Mouse (Mus musculus) lung, postnatal 10 days (tissue): ENCODE results near the gene Them5.

Source experiments
- DNase-seq: peaks from one replicate; pipeline ENCODE4 v3.0.0; 2021

The Them5 gene

DNA sequence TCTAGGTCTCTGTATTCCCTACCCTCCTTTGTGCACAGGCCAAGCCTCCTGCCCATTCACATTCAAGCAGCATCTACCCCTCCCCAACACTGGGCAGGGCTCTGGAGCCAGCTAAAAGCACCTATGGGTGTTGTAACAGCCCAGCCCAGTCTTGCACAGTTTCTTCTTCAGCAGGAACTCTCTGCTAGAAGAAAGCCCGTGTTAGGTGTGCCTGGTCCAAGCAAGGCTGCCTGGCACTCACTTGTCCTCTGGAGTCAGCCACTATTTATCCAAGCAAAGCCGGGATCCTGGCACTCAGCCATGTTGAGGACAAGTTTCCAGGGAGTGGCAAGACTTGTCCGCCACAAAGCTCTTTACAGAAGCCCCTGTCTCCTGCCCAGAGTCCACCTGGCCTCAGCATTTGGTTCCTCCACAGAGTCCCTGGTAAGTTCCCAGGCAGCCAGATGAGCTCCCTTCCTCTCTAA, at the start of gene Them5:
Gene Them5, plus strand, starts transcription at position 141 of the 464 bp plus-strand sequence.
- DNase-seq: peak; percentile 36

DNA sequence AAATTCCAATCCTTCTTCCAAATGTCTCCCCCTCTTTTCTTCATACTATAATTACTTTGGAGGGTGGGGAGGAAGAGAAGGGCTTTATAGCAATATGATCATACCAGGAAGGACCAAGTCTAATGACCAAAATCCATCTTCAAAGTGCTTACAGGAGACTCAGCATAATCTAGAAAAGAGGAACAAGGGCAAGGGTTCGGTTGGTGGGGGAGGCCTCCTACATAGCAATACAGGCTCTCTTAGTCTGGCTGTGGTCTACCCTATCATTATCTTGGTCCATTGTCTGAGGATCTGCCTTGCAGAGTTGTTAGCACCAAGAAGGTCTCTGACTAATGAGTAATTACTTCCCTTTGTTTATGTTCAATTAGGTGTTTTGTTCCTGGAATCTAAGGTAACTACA, 36.4 kb upstream of the Them5 start:
- DNase-seq: no peak

DNA sequence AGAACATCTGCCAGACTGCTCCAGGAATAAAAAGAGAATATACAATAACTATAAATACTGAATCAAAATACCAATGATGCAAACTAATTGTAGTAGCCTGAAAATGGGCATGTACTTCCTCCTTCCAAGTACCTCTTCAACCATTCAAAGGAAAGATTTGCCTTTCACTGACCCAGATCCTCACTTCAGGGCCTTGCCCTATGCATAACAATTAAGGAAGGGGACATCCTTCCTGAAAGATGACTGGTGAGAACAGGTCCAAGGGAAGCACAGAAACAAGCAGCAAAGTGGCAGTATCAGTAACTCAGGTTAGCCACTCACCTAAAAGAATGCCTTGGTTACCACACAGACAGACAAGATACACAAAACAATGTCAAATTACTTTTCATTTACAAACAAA, 34.9 kb upstream of the Them5 start:
- no peak for DNase-seq

DNA sequence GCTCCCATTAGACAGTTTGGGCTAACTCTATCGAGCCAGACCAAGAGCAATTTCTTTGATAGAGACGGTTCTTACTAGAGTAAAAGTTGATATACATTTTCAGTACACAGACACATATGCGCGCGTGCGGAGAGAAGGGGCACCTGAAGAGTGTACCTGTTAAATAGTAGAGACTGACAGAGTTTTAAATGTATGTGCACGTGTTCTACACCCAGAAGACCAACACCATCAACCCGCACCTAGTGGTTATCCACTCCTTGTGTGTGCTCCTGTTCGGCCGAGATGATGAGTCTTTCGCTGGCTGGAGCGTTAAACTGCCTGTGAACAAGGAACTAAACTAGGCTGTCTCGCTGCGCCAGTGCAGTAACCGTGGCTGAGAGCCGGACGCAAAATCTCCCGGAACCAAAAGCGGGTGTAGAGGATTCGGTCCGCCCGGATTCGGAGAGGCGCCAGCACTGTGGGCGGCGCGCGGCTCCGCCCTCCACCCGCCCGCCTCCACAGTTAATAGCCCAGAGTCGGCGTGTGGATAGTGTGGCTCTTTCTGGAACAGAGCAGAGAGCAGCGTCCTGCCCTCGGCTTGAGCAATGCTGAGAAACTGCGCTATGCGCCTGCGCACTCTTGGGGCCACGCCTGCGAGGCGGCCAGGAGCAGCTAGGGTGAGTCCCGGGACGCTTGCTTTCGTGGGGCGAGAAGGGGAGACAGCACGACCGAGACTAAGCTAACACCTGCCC, 32.1 kb upstream of the Them5 start, which contains the start of gene Them4:
Gene Them4, plus strand, starts transcription at position 457 of the 731 bp plus-strand sequence.
- DNase-seq: peak; percentile 97

DNA sequence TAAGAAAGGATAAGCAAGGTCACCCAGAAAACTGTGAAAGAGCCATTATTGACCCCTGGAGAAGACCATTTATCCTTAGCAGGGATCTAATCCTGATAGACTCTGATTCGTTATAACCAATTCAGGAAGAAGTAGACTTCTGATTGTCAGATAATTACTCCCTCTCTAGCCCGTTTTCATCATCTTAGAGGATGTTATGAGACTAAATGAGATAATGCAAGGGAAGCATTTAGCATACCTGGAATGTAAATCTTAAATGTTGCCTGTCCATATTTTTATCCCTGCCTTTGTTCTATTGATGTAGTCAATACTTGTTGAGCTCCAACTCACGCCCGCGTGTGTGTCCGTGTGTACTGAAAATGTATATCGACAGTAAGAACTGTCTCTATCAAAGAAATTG, 31.4 kb upstream of the Them5 start:
- no peak for DNase-seq

DNA sequence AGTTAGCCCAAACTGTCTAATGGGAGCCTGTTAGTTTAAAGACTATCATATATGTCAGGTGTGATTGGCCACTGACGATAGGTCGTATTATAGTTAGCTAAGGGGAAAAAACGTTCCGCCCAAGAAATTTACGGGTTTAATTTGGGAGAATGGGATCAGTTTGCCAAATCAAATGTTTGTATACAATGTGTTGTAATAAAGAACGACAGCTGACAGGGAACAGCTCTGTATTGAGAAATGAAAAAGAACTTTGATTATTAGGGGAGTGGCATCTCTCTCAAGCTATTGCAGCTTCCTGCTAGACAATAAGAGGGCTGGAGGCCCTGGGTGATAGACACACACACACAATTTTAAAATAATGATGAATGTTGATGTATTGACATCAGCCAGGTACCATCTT, 31.0 kb upstream of the Them5 start:
- no peak for DNase-seq

DNA sequence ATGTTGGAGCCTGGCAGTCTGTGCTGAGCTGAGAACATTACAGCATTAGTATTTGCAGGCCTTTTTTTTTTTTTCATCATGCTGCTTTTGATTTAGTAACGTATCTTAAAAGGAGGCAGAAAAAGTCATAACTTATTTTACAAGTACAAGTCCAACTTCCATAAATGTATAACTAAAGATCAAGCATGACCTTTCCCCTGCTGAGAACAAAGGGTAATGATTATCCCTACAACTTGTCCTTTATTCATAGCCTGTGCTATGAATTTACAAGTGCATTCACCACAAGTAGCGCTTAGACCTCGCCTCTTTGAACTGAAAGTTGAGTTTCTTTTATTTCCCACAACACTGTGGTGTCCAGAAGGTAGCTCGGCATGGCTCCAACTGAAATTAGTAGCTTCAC, 30.5 kb upstream of the Them5 start:
- DNase-seq: no peak

DNA sequence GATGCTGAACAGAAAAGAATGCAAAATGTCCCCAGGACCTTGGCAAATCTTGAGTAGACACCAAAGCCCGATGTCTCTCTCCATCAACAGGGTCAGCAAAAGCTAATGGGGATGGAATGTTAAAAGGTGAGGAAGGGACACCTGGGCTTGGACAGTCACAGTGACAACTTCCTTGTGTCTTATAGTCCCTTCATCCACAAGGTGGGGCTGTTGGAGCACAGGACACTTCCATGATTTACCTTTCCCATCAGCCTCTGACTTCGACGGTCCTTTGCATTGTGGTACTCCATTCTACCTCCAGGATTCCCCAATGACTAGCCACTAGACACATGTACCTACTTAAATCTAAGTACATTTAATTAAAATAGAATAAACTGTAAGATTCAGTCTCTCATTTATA, 13.2 kb upstream of the Them5 start:
- DNase-seq: peak; percentile 21

DNA sequence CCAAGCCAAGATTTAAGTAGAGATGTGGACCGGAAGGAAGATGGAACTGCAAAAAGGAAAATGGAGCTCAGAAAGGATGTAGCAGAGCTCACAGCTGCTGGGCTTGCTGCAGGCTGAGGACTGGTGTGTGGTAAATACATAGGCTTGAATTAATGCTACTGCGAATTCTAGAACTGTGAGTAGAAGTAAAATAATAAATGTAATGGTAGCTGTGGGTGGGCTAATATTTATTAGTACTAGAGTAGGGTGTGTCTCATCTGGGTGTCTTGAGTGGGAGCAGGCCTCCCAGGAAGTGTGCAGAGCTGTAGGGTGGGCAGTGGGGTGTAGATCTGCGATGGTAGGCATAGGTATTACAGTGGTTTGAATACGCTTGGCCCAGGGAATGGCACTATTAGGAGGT, 7.5 kb upstream of the Them5 start:
- DNase-seq: no peak

DNA sequence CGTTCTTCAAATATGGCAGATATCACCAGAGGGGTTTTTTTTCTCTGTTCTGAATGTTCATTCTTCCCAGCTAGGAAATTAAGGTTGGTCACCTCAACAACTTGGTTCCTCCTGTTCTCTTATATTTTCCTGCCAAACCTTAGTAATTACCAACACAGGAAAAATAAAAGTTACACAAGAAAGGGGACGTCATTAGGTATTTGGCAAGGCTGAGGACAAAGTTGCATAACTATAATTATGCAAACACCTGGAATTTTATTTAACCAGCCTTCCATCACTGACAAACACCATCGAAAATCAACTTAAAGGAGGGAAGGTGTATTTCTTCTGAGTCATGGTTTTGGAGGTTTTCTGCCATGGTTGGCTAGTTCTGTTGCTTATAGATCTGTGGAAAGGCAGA, 3.4 kb upstream of the Them5 start:
- no peak for DNase-seq

DNA sequence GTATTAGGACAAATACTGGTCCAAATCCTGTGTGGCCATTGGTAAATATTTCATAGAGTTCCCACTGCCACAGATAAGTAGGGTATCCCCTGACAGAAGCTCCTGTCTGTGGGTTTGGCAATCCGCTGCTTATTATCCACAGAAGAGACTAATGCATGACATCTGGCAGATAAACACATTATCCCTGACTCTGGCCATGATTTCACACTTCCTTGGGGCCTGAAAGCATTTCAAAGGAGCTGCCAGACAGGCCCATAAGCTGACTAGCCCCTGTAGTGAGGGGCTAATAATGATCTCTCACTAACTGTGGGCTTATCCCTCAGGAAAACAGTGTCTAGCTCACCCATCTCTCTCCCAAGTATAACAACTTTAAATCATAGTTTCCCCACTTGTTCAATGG, 653 bp downstream of the Them5 start:
- DNase-seq: no peak

DNA sequence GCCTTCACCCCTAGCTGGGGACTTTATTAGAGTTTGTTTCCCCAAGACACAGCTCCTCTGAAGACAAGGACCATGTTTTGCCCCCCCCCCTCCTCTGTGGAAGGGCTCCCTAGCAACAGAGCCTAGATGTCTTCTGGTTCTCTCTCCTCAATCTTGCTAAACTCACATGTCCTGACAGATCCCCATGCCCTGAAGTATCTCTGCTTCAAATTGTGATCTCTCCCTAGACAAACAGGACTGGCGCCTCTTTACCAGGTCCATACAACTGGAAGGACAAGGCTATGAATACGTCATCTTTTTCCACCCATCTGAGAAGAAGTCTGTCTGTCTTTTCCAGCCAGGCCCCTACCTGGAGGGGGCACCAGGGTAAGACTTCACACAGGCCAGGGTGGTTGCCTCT, 2.3 kb downstream of the Them5 start:
- DNase-seq: no peak

DNA sequence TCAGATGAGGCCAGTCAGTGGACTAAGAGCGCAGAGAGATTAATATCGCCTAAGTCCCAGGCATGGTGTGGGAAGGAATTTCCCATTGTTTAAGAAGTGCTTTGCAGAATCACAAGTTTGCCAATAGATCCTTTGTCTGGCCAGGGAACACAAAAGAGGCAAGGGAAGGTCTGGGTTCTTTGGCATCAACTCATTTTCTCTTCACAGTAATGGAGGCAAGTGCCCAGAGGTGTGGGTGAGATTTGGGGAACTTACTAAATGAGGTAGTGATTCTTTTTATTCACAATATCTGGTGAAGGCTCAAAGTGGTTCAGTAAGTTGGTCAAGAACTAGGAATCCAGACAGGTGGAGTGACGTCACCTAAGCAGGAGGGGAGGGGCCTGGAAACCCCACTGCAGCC, 3.0 kb downstream of the Them5 start:
- DNase-seq: no peak

DNA sequence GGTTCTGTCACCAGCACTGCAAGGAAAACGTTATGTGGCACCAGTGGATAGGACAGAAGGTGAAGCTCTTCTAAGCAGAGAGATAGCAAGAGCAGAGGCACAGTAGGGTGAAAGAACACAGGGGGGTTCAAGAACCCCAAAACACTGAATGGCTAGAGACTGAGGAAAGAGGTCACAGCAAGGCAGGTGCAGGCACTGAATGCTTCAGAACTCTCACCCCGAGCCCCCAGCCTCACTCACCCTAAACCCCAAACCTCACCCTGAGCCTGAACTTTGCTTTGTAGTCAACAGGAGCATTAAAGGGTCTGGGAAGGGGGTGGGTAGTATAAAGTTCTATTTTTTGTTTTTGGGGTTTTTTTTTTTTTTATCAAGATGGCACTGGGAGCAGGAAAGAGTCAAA, 6.2 kb downstream of the Them5 start:
- DNase-seq: no peak

DNA sequence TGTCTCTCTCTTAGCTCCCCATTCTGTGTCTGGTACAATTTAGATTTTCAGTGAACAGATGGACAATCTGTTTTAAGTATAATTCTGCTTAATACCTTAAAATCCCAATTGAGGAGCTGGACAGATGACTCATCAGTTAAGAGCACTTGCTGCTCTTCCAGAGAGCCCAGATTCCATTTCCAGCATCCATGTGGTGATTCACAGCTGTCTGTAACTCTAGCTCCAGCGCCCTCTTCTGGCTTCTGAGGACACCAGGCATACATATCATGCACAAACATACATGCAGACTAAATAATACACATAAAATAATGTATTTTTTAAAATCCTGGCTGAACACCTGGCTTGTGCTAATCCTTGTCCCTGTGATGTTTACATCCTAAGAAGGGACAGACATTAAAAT, 18.9 kb downstream of the Them5 start:
- no peak for DNase-seq

DNA sequence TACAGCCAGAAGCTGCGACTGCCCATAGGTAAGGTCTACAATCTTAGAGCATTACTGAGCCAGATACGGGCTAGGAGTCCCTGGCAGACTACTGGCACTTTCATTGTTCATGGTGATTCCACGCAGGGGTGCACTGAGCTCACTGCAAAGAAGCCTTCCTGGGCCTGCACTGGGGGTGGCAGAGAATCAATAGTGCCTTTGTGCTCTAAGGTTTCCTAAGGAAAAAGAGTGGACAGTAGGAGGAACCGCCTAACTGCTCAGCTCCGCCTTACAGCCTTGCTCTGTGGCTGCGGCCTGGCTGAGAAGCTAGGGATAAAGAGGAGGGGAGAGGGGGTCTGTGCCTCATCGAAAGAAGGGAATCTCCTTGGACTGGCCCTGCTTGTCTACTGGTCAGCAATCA, 20.2 kb downstream of the Them5 start, which contains the start of gene C2cd4d:
Gene C2cd4d, plus strand, starts transcription at position 301 of the 400 bp plus-strand sequence.
- DNase-seq: no peak

DNA sequence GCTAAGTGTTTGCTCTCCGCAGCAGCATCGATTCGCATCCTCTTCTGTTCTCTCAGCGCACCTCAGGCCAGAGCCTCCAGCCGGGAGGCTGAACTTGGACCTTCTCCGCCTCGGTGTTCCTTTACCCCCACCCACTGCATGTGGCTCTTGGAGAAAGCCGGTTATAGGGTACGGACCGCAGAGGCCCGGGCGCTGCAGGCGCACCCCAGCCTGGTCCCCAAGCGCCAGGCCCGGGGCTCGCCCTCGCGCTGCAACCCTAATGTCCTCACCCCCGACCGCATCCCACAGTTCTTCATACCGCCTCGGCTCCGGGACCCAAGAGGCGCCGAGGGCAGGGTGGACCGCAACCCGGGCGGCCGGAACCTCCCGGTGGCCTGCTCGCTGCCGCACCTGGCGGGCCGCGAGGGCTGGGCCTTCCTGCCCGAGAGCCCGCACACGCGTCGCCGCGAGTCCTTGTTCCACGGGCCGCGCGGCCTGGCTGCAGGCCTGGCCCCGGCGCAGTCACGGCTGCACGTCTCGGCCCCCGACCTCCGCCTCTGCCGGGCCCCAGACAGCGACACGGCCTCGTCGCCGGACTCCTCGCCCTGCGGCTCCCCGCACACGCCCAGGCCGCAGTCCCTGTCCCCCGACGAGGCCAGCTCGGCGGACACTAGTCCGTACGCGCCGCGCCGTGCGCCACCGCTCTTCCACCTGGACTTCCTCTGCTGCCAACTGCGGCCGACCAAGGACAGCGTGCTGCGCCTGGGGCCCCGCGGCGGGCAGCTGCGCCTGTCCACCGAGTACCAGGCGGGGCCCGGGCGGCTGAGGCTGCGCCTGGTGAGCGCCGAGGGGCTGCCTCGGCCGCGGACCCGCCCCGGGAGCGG, 21.6 kb downstream of the Them5 start:
- DNase-seq: peak; percentile 27

DNA sequence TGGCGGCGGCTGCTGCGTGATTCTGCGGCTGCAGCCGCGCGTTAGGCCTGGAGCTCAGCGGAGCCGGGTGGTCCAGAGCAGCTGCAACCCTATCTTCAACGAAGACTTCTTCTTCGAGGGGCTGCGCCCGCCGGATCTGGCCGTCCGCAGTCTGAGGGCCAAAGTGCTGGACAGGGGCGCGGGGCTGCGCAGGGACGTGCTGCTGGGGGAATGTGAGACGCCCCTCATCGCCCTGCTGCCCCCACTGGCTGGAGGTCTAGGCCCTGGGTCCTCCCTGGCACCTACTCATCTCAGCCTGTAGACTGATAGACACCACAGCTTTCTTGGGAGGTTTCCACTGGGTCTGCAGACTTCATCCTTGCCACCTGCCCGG, 22.2 kb downstream of the Them5 start:
- no peak for DNase-seq

DNA sequence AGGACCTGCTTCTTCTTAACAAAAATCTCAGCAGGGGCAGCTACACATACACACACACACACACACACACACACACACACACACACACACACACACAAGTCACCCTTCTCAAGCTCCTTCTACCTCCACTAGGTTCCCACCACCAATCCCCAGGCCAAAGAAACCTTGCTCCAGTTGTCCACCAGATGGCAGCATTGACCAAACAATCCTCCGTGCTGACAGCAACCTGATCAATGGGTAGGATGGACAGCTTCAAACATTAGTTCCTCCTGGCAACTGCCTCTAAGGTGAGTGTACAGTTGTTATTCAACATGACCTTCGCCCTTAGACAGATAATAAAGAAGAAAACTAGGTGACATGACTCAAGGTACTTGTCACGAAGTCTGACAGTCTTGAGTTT, 24.9 kb downstream of the Them5 start:
- DNase-seq: peak; percentile 82

DNA sequence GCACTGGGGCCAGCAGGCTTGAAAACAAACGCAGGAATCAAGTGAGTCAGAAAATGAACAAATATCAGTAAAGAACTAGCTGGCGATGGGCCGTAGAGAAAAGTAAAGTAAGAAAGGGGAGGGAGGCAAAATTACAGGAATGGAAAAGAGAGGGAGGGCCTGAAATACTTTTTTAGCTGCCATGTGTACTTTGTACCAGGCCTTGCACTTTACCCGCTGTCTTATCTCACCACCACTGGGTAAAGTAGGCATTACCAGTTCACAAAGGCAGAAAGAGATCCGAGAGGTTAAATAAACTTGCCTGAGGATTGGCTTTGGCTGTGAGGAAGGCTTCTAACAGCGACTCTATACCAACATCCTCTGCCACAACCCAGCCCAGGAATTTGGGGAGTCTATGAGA, 25.6 kb downstream of the Them5 start:
- DNase-seq: no peak

DNA sequence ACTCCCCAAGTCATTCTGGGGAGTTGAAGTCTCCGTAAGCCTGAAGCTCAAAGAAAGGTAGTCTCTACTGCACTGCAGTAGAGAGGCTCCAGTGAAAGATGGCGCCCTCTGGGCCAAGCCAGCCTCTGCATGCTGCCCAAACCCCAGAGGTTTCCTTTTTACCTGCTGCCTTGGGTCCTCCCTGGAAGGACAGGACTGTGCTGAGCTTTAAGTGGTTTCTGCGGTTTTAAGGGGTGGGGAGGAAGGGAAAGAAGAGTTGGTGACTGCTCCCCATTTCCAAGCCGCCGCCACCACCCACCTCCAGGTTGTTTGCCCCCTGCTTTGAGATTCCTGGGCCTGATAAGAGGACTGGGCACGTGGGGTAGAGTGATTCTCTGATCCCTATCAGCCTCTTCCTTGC, 26.7 kb downstream of the Them5 start:
- DNase-seq: no peak

DNA sequence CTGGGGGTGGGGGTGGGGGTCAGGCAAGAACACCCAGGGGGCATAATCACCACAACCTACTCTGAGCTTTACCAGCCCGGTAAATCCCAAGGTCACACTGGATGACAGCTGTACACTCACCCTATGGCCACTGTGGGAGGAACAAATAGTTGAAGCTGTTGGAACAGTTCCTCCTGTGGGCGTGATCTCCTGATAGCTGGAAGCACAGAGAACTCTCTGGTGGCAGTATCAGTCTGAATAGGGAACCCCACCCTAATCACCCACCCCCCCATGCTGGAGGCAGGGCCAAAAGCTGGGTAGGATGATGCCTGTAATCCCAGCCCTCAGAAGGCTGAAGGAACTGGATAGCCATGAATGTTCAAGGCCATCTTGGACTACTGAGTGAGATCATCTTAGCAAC, 27.8 kb downstream of the Them5 start:
- no peak for DNase-seq

DNA sequence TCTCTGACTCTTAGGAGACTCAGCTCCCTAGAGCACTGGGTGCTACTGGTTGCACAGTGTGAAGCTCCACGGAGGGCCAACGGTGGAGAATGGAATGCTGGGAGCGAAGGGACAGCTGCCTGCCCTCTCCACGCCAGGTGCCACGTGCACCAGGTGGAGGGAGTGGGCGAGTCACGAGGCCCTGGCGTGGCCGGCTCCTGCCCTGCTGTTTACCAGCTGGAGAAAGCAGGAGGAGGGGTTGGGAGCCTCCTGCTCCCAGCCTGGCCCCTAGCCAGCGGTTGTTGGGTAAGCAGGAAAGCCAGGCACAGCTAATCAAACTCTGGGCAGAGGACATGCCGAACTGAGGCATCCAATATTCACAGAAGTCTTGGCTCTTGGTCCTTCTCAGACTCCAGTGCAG, 29.7 kb downstream of the Them5 start:
- DNase-seq: peak; percentile 91

DNA sequence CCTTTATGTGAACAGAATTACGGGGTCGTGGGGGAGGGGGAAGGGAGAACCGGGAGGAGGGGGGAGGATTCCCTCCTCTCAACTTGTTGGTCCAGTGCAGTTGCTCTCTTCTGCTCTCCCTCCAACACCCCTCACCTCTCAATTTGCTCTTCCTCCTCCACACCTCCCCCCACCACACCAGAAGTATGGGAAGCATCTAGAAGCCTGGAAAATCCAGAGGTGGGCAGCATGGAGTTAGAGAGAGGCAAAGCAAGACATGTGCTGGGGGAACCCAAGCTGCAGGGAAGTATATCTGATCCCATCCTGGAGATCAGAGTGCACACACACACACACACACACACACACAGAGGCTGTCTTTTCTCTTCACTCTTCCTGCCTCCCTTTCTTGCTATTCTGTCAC, 30.1 kb downstream of the Them5 start:
- DNase-seq: no peak
